Mouse (Mus musculus) kidney, postnatal 36 days (tissue): ENCODE results near the gene Maml3.

ENCODE experiments used
- DNase-seq, 2 experiments: peaks; one replicate each; pipeline ENCODE4 v3.0.0; 2021 to 2022; ENCODE audit warnings: mixed read lengths in 2 of 2

Maml3 gene

GRCm38 (mm10) chr3:51813186-51813585 lies 291.7 kb downstream of the Maml3 start:
- no peak for DNase-seq

- DNase-seq: no peak
Measured at GRCm38 (mm10) chr3:51810731-51811130, 294.1 kb downstream of the Maml3 start.

GRCm38 (mm10) chr3:51809822-51810221 lies 295.1 kb downstream of the Maml3 start:
- no peak for DNase-seq

GRCm38 (mm10) chr3:51807981-51808870 lies 296.6 kb downstream of the Maml3 start:
- peak in 1 of 2 experiments; percentile 11 for DNase-seq

- DNase-seq: no peak
Measured at GRCm38 (mm10) chr3:51805488-51806318, 299.2 kb downstream of the Maml3 start.

GRCm38 (mm10) chr3:51803903-51804302 lies 301.0 kb downstream of the Maml3 start:
- no peak for DNase-seq

- no peak for DNase-seq
Measured at GRCm38 (mm10) chr3:51799650-51800049, 305.2 kb downstream of the Maml3 start.

GRCm38 (mm10) chr3:51796838-51797237 lies 308.0 kb downstream of the Maml3 start:
- peak; percentile 36 to 38 for DNase-seq

- peak; percentile 65 to 75 for DNase-seq
Measured at GRCm38 (mm10) chr3:51796219-51796828, 308.6 kb downstream of the Maml3 start.

GRCm38 (mm10) chr3:51791542-51791941 lies 313.3 kb downstream of the Maml3 start:
- no peak for DNase-seq

- no peak for DNase-seq
Measured at GRCm38 (mm10) chr3:51789389-51789904, 315.4 kb downstream of the Maml3 start.

GRCm38 (mm10) chr3:51788591-51789339 lies 316.1 kb downstream of the Maml3 start:
- DNase-seq: peak; percentile 34 to 68

- no peak for DNase-seq
Measured at GRCm38 (mm10) chr3:51787945-51788344, 316.9 kb downstream of the Maml3 start.

GRCm38 (mm10) chr3:51785796-51786195 lies 319.1 kb downstream of the Maml3 start:
- DNase-seq: no peak

- no peak for DNase-seq
Measured at GRCm38 (mm10) chr3:51782191-51782590, 322.7 kb downstream of the Maml3 start.

GRCm38 (mm10) chr3:51778738-51779592 lies 325.9 kb downstream of the Maml3 start:
- peak in 1 of 2 experiments; percentile 28 for DNase-seq

GRCm38 (mm10) chr3:51778179-51778578 lies 326.7 kb downstream of the Maml3 start:
- no peak for DNase-seq

- no peak for DNase-seq
Measured at GRCm38 (mm10) chr3:51776018-51776611, 328.8 kb downstream of the Maml3 start.

GRCm38 (mm10) chr3:51773587-51773986 lies 331.3 kb downstream of the Maml3 start:
- no peak for DNase-seq

GRCm38 (mm10) chr3:51771839-51772630 lies 332.8 kb downstream of the Maml3 start:
- no peak for DNase-seq
